Mouse (Mus musculus) liver, embryonic 13.5 days (tissue): ENCODE measurements around the gene Top2a. TPM values are rescaled to one million over a fixed set of nuclear protein-coding genes. Genes with fewer than 3 reads are reported as not detected.
"Not testable (repeated sequence)": the region's sequence is repeated elsewhere in the genome, so short reads cannot be mapped to it uniquely, and the experiment has no call there.

Experiments used
- ATAC-seq: fragments of 200-750 bp; cut with Nextera tagmentation; 2 replicates; pipeline ENCODE4 v1.8.0; 2017; ENCODE audit warnings: low read depth, mild to moderate bottlenecking, moderate number of reproducible peaks, moderate library complexity
- DNase-seq: peaks from one replicate; pipeline ENCODE4 v3.0.0; 2022
- H3K27ac ChIP-seq: fragments of 300-500 bp; sonication (generic); 2 replicates; pipeline ENCODE4 v1.5.1; 2015; ENCODE audit warnings: moderate library complexity, mild to moderate bottlenecking, inconsistent platforms
- H3K27me3 ChIP-seq: fragments of 300-500 bp; sonication (generic); 2 replicates; pipeline ENCODE4 v1.6.1; 2015; ENCODE audit warnings: mild to moderate bottlenecking, inconsistent platforms
- H3K36me3 ChIP-seq: fragments of 300-500 bp; sonication (generic); 2 replicates; pipeline ENCODE4 v1.6.1; 2015; ENCODE audit warnings: mild to moderate bottlenecking, inconsistent platforms
- H3K4me1 ChIP-seq: fragments of 300-500 bp; sonication (generic); replicated peaks from 2 replicates; pipeline ENCODE4 v1.6.1; 2015; ENCODE audit warnings: inconsistent platforms
- H3K4me2 ChIP-seq: fragments of 300-500 bp; sonication (generic); 2 replicates; pipeline ENCODE4 v1.6.1; 2015; ENCODE audit warnings: inconsistent platforms, mild to moderate bottlenecking, moderate library complexity
- H3K4me3 ChIP-seq: fragments of 300-500 bp; sonication (generic); replicated peaks from 2 replicates; pipeline ENCODE4 v1.5.1; 2015; ENCODE audit warnings: mild to moderate bottlenecking, inconsistent platforms
- H3K9ac ChIP-seq: fragments of 300-500 bp; sonication (generic); 2 replicates; pipeline ENCODE4 v1.6.1; 2015; ENCODE audit warnings: mild to moderate bottlenecking, inconsistent platforms
- H3K9me3 ChIP-seq: fragments of 300-500 bp; sonication (generic); replicated peaks from 2 replicates; pipeline ENCODE4 v1.6.1; 2016; ENCODE audit warnings: inconsistent platforms
- WGBS: fragments of 180-500 bp; shearing (Covaris S2); methylation state at CpG from one replicate; pipeline ENCODE4 v1.1.7; 2015; ENCODE audit not compliant: insufficient replicate concordance; 5-methylcytosine and 5-hydroxymethylcytosine counted together
- polyA plus RNA-seq: library from polyadenylated mRNA; unstranded; fragments of >200 nt; fragmentation: Nextera tagmentation; extraction: Ambion mirVana; gene quantifications from 2 replicates; pipeline ENCODE4 v1.2.1, GENCODE M21; 2015

Gene Top2a
- polyA plus RNA-seq, 1 experiment from 2014 or later: 208 TPM

DNA sequence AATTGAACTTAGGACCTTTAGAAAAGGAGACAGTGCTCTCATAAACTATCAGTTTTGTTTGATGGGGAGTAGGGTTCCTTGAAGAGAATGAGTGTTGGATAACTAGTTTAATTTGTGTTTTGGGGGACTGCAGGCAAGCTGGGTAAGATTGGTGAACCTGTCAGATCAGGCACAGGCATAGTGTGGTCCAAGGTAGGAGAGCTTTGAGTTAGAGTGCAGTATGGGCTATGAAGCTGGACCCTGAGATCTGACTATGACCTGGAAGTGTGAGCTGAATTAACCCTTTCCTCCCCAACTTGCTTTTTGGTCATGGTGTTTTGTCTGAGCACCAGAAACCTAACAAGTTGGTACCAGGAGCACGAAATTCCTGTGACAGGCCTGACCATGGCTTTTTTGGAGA, 10.1 kb downstream of the Top2a start:
- H3K4me3 ChIP-seq: no peak overlapping the region
- peaks cover 100% of the 10 kb centered on the region for H3K36me3 ChIP-seq
- H3K4me1 ChIP-seq: 0 out of 2 replicates have a peak, but pooled peaks cover under 1% of the 10 kb centered on the region
- DNase-seq (no peak), ATAC-seq (no peak)
- H3K27me3 ChIP-seq: no peaks in the 10 kb centered on the region
- WGBS: 89% methylated on average over 1 of the region's 1 CpGs
- no peak overlapping the region for H3K27ac ChIP-seq
- no peaks in the 10 kb centered on the region for H3K9me3 ChIP-seq
- no peak overlapping the region for H3K4me2 ChIP-seq
- H3K9ac ChIP-seq: no peak overlapping the region

- H3K36me3 ChIP-seq: peaks cover 100% of the 10 kb centered on the region
- no peaks in the 10 kb centered on the region for H3K4me1 ChIP-seq
- 96% methylated on average over 5 of the region's 5 CpGs for WGBS
Measured at GRCm38 (mm10) chr11:99010706-99011105, 13.3 kb downstream of the Top2a start.

GRCm38 (mm10) chr11:99010124-99010523, 13.9 kb downstream of the Top2a start:
- no peaks in the 10 kb centered on the region for H3K9me3 ChIP-seq
- H3K27me3 ChIP-seq: no peaks in the 10 kb centered on the region
- H3K4me1 ChIP-seq: no peaks in the 10 kb centered on the region
- no peak for ATAC-seq
- DNase-seq: no peak
- H3K36me3 ChIP-seq: peaks cover 100% of the 10 kb centered on the region
- H3K27ac ChIP-seq: no peak overlapping the region
- no peak overlapping the region for H3K9ac ChIP-seq
- 43% methylated on average over 4 of the region's 4 CpGs for WGBS
- no peak overlapping the region for H3K4me3 ChIP-seq
- no peak overlapping the region for H3K4me2 ChIP-seq

More at GRCm38 (mm10) chr11:99010706-99011105, 13.3 kb downstream of the Top2a start:
- ATAC-seq: no peak
- H3K4me2 ChIP-seq: no peak overlapping the region
- no peaks in the 10 kb centered on the region for H3K9me3 ChIP-seq
- H3K4me3 ChIP-seq: no peak overlapping the region
- H3K9ac ChIP-seq: no peak overlapping the region
- no peak overlapping the region for H3K27ac ChIP-seq
- DNase-seq: no peak
- no peaks in the 10 kb centered on the region for H3K27me3 ChIP-seq

DNA sequence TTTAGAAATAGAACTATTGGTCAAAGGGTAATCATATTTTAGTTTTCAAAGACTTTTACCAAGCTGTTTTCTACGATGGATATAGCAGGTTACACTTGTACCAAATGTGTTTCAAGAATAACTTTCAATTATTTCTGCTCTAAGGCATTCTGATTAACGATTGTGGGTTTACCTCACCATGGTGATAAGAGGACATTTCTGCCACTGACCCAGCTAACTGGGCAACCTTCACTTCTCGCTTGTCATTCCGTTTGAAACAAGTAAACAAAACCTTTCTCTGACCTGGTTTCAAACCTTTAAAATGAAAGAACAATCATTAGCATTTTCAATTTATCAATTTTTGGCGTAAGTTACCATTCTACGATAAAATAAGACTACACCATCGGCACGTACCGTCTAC, 17.2 kb downstream of the Top2a start:
- no peak overlapping the region for H3K4me3 ChIP-seq
- no peak overlapping the region for H3K27ac ChIP-seq
- H3K4me2 ChIP-seq: no peak overlapping the region
- DNase-seq (no peak), ATAC-seq (no peak)
- H3K9me3 ChIP-seq: no peaks in the 10 kb centered on the region
- peaks cover 100% of the 10 kb centered on the region for H3K36me3 ChIP-seq
- no peaks in the 10 kb centered on the region for H3K27me3 ChIP-seq
- WGBS: 92% methylated on average over 9 of the region's 9 CpGs
- H3K4me1 ChIP-seq: no peaks in the 10 kb centered on the region
- no peak overlapping the region for H3K9ac ChIP-seq

- H3K27me3 ChIP-seq: no peaks in the 10 kb centered on the region
- peaks cover 100% of the 10 kb centered on the region for H3K36me3 ChIP-seq
- no peaks in the 10 kb centered on the region for H3K9me3 ChIP-seq
- no peak overlapping the region for H3K27ac ChIP-seq
- no peaks in the 10 kb centered on the region for H3K4me1 ChIP-seq
- no peak overlapping the region for H3K9ac ChIP-seq
- DNase-seq (no peak), ATAC-seq (no peak)
- WGBS: 91% methylated on average over 11 of the region's 11 CpGs
- H3K4me2 ChIP-seq: no peak overlapping the region
- H3K4me3 ChIP-seq: no peak overlapping the region
Measured at GRCm38 (mm10) chr11:98999243-98999642, 24.7 kb downstream of the Top2a start.

- ATAC-seq: no peak
- no peak for DNase-seq
Measured at GRCm38 (mm10) chr11:98998776-98999175, 25.2 kb downstream of the Top2a start.

DNA sequence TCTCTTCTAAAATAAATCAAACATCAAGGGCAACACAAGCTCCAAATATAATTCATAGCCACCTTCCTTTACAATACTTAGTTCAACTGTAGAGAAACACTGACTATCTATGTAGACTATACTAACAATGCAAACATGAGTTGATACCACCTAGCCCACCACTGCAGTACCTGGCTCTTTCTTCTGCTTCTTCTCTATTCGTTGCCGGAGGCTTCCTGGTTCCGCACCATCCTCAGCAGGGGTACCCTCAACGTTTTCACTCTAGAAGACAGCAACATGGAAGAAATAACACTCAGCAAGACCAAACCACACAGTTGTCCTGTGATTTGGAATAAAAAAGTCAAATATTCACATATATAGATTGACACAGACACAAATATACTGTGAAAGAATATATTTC, 26.3 kb downstream of the Top2a start:
- H3K4me3 ChIP-seq: no peak overlapping the region
- no peaks in the 10 kb centered on the region for H3K27me3 ChIP-seq
- no peaks in the 10 kb centered on the region for H3K4me1 ChIP-seq
- H3K9ac ChIP-seq: no peak overlapping the region
- H3K27ac ChIP-seq: no peak overlapping the region
- no peak for ATAC-seq
- DNase-seq: no peak
- H3K36me3 ChIP-seq: peaks cover 100% of the 10 kb centered on the region
- no peaks in the 10 kb centered on the region for H3K9me3 ChIP-seq
- 91% methylated on average over 4 of the region's 4 CpGs for WGBS
- H3K4me2 ChIP-seq: no peak overlapping the region

More at GRCm38 (mm10) chr11:98998776-98999175, 25.2 kb downstream of the Top2a start:
- no peak overlapping the region for H3K4me3 ChIP-seq
- H3K27ac ChIP-seq: no peak overlapping the region
- H3K36me3 ChIP-seq: peaks cover 100% of the 10 kb centered on the region
- H3K9ac ChIP-seq: no peak overlapping the region
- H3K4me1 ChIP-seq: no peaks in the 10 kb centered on the region
- H3K4me2 ChIP-seq: no peak overlapping the region
- no peaks in the 10 kb centered on the region for H3K27me3 ChIP-seq
- no peaks in the 10 kb centered on the region for H3K9me3 ChIP-seq

- Histone ChIP-seq H3K4me3 (no peak overlapping the region), H3K36me3 (peaks cover 100% of the 10 kb centered on the region), H3K27ac (no peak overlapping the region), H3K4me1 (no peaks in the 10 kb centered on the region), H3K4me2 (no peak overlapping the region), H3K9ac (no peak overlapping the region), H3K27me3 (no peaks in the 10 kb centered on the region), H3K9me3 (no peaks in the 10 kb centered on the region)
- DNase-seq (no peak), ATAC-seq (no peak)
- WGBS: 91% methylated on average over 7 of the region's 7 CpGs
Measured at GRCm38 (mm10) chr11:98995987-98996386, 28.0 kb downstream of the Top2a start.

DNA sequence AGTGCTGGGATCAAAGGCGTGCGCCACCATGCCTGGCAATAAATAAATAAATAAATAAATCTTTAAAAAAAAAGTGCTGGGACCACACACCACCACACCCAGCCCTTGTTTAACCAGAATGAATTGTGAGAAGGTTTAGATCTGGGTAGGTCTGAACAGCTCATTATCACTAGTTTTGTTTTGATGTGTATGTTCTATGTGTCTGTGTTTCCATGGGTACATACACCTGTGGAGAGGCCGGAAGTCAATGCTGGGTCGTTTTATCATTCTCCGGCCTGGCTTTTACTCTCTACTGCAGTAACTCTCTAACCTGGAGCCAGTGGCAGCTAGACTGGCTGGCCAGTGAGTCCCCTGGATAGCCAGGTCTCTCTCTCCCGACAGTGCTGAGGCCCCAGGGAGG, 33.1 kb downstream of the Top2a start:
- peaks cover 81% of the 10 kb centered on the region for H3K36me3 ChIP-seq
- no peaks in the 10 kb centered on the region for H3K4me1 ChIP-seq
- no peak overlapping the region for H3K4me2 ChIP-seq
- no peak for ATAC-seq
- H3K4me3 ChIP-seq: no peak overlapping the region
- WGBS: 84% methylated on average over 6 of the region's 6 CpGs
- no peak for DNase-seq
- H3K9ac ChIP-seq: no peak overlapping the region
- H3K27me3 ChIP-seq: no peaks in the 10 kb centered on the region
- H3K9me3 ChIP-seq: no peaks in the 10 kb centered on the region
- H3K27ac ChIP-seq: no peak overlapping the region

GRCm38 (mm10) chr11:98988260-98988659, 35.7 kb downstream of the Top2a start:
- H3K27me3 ChIP-seq: peaks cover 22% of the 10 kb centered on the region
- H3K4me1 ChIP-seq, H3K4me3 ChIP-seq, H3K27ac ChIP-seq, ATAC-seq, DNase-seq, H3K4me2 ChIP-seq, H3K9me3 ChIP-seq, H3K9ac ChIP-seq: not testable (repeated sequence)
- H3K36me3 ChIP-seq: peaks cover 55% of the 10 kb centered on the region
- whole genome bisulfite sequencing: 91% methylated on average over 6 of the region's 6 CpGs

GRCm38 (mm10) chr11:98985542-98985941, 38.4 kb downstream of the Top2a start:
- H3K27ac ChIP-seq: no peak overlapping the region
- H3K4me1 ChIP-seq: peaks cover 16% of the 10 kb centered on the region
- H3K27me3 ChIP-seq: peaks cover 49% of the 10 kb centered on the region
- no peaks in the 10 kb centered on the region for H3K9me3 ChIP-seq
- peaks cover 27% of the 10 kb centered on the region for H3K36me3 ChIP-seq
- no peak overlapping the region for H3K4me2 ChIP-seq
- H3K9ac ChIP-seq: no peak overlapping the region
- no peak for DNase-seq
- H3K4me3 ChIP-seq: no peak overlapping the region
- ATAC-seq: no peak
- WGBS: 70% methylated on average over 7 of the region's 7 CpGs

DNA sequence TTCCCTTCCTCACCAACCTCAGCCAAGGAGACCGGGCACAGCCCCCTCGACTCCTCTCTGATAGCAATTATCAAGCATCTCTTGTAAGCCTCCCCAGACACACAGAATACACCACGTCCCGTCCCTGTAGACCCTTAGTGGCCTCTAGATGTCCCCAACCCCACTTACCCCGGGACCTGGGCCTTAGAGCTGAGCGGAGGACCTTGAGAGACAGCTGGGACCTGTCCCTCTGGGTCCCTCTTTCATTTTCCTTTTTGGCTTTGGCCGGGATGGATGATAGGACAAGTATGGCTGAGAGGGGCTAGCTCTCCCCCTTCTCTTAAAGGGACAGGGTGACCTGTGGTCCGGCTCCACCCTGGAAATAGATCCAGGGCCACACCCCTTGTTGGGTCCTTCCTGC, 40.4 kb downstream of the Top2a start:
- WGBS: 39% methylated on average over 8 of the region's 8 CpGs
- H3K27me3 ChIP-seq: peaks cover 68% of the 10 kb centered on the region
- no peak overlapping the region for H3K9ac ChIP-seq
- H3K9me3 ChIP-seq: no peaks in the 10 kb centered on the region
- no peak overlapping the region for H3K4me2 ChIP-seq
- ATAC-seq (no peak), DNase-seq (no peak)
- peaks cover 10% of the 10 kb centered on the region for H3K36me3 ChIP-seq
- H3K4me1 ChIP-seq: peaks cover 18% of the 10 kb centered on the region
- H3K4me3 ChIP-seq: no peak overlapping the region
- no peak overlapping the region for H3K27ac ChIP-seq
